Mouse (Mus musculus): ENCODE data around the gene Btrc.

The Btrc gene

DNA sequence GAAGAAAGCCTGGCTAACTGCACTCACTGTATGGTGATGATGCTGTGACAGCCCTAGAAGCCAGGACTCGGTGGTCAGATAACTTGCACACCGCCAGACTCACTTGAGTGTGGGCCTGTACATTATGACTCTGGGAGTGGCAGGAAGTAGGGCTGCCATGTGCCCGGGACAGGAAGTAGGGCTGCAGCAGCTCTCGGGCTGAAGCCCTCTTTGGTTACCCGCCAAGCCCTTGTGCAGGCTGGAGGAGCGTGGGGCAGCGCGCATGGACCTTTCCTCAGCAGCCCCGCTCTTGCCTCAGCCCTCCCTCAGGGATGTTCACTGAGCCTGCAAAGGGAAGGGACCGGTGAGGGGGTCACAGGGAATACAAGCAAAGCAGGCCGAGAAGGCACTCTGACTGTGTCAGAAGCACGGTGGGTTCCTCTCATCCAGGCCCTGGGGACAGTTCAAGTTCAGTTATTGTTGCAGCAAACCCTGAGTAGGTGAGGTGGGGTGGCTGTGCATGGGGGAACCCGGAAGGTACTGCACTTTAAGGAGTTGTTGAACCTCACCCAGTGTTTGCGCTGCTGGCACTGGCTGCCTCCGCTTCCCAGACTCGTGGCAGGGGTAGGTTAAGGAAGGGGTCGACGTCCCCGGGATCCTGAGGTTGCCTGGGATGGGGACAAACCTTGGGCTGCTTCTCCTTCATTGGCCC, 211.6 kb downstream of the Btrc start:
- DNase-seq (ENCODE audit: low spot score) = no peak

GRCm38 (mm10) chr19:45575632-45576001, 212.1 kb downstream of the Btrc start:
- DNase-seq (ENCODE audit: low spot score) = no peak

DNA sequence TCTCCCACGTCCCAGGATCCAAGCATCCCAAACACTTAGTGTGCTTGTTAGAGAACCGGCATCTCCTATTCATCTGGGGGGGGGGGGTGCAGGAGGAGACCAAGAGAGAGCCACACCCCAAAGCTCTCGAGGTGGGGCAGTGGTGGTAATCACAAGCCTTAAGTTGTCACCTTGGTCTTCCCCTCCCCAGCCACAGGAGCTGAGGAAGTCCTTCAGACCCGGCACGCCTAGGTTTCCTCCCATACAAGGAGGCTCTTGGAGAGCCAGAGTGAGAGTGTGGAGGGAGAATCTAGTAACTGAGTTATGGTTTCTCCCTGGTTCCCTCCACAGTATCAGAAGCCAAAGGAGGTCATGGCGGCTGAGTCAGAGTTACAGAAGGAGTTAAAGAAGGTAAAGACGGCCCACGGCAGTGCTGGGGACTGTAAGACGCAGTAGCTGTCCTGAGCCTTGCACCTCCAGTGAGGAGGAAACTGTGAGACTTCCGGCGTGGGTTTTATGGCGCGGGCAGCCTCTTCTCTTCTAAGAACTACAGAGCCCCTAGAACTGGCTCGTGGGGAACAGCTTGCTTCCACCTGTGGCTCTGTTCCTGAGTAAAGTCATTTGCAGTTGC, 213.7 kb downstream of the Btrc start:
- DNase-seq (ENCODE audit: low spot score) = no peak

GRCm38 (mm10) chr19:45578976-45579375, 215.4 kb downstream of the Btrc start:
- DNase-seq (ENCODE audit: low spot score) = no peak

DNA sequence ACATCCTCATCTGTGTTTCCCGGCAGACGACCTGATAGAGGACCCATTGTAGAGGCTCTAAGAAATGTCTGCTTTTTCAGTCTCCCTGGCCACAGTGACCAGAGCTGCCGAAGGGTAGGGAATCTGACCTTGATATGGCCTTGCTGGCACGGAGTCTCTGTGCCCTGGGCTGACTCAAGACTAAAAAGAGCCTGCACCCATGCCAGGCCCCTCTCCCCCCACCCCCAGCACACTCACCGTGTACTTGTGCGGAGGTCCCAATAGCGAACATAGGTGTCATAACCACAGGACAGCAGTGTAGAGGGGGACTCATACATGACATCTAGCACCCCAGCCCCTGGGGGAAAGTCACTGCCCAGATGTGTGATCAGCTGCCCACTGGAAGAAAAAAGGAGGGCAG, 215.9 kb downstream of the Btrc start:
- no peak for DNase-seq (ENCODE audit: low spot score)

Measured in left cerebral cortex, adult 11 months (tissue).